Mouse (Mus musculus) spleen, adult 2 months (tissue): ENCODE measurements around the gene Lrrc8c.

Source experiments
- CTCF ChIP-seq: fragments of 200-500 bp; IDR thresholded peaks from 2 replicates; pipeline ENCODE4 v1.5.1; 2011; ENCODE audit warnings: mild to moderate bottlenecking, inconsistent platforms; ENCODE audit not compliant: insufficient read depth, insufficient read length, insufficient replicate concordance; ENCODE audit errors: extremely low read depth
- POLR2A ChIP-seq: fragments of 200-500 bp; IDR thresholded peaks from 2 replicates; pipeline ENCODE4 v1.6.1; 2011; ENCODE audit warnings: low read depth, low read length, inconsistent platforms

DNA sequence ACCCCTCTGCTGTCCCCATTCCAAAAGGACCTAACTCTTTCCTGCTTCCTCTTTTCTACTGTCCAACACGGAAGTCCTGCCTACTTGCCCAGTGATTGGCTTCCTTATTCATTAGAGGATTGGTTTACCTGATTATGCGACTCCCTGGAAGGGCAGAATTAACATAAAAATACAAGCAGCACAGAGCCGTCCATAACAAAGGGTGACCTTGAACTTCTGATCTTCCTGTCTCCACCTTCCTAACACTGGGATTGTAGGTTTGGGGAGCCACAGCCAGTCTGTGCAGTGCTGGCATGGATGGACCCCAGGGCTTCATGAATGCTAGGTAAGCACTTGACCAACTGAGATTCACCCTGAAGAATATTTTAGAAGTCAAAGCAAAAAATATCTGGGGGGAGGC lies 25.9 kb downstream of the Lrrc8c start:
- TF ChIP-seq CTCF = no peak
- TF ChIP-seq POLR2A = no peak
